Mouse (Mus musculus) heart, postnatal 0 days (tissue): ENCODE measurements around the gene Erc1.

ENCODE experiments used
- CTCF ChIP-seq: IDR thresholded peaks from 2 replicates; pipeline ENCODE4 v1.5.1; 2016; ENCODE audit warnings: antibody characterized with exemption, control low read depth, low read depth
- EP300 ChIP-seq: IDR thresholded peaks from 2 replicates; pipeline ENCODE4 v1.6.1; 2016; ENCODE audit warnings: antibody characterized with exemption, low read depth

- TF ChIP-seq CTCF = no peak
- TF ChIP-seq EP300 = no peak
Measured at GRCm38 (mm10) chr6:119674811-119675209, 173.2 kb downstream of the Erc1 start.
